Mouse (Mus musculus) urinary bladder, adult 2 months (tissue): ENCODE measurements around the gene Magi1. TPM values are rescaled to one million over a fixed set of nuclear protein-coding genes. Genes with fewer than 3 reads are reported as not detected.

Experiments
- DNase-seq: peaks from one replicate; pipeline ENCODE4 v3.0.0; 2022; ENCODE audit warnings: low spot score
- polyA plus RNA-seq: library from polyadenylated mRNA; depleted of rRNA; stranded (reverse); fragments of >200 nt; gene quantifications from 2 replicates; pipeline ENCODE4 v1.2.3, GENCODE M21; 2012

The Magi1 gene
- polyA plus RNA-seq, 1 experiment: 9.6 TPM

DNA sequence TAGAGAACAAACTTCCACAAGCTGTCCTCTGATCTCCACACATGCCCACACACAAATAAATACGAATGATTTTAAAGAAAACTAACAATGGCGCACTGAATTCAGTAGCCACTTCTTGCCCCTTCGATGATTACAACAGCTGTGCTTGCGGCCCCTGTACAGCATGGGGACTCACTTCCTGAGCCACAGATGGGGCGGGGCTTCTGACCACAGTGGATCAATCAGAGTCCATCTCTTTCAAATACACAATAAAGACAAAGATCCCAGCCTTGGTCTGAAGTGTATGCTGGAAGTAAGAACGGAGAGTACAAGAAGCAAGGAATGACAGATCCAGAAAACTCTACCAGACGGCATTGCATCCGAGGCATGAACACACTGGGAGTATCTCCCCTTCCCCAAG lies 120.8 kb downstream of the Magi1 start:
- DNase-seq: no peak

DNA sequence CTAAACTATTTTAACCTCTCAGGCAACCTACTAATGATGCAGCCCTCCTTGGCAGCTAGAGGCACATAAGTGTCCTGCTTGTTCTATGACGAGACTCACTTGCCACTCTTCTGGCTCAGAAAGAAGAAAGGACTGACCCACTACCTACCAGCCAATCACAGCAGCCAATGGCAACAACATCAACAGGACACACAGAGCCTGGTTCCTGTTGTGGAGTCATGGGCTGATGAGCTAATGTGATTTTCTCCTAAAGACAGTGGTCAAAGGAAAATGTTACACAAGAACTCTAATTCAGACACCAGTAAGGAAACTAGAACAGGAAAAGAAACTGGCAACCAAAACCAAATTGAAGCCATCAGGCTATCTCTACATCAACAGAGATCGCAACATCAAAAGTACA lies 124.5 kb downstream of the Magi1 start:
- no peak for DNase-seq

DNA sequence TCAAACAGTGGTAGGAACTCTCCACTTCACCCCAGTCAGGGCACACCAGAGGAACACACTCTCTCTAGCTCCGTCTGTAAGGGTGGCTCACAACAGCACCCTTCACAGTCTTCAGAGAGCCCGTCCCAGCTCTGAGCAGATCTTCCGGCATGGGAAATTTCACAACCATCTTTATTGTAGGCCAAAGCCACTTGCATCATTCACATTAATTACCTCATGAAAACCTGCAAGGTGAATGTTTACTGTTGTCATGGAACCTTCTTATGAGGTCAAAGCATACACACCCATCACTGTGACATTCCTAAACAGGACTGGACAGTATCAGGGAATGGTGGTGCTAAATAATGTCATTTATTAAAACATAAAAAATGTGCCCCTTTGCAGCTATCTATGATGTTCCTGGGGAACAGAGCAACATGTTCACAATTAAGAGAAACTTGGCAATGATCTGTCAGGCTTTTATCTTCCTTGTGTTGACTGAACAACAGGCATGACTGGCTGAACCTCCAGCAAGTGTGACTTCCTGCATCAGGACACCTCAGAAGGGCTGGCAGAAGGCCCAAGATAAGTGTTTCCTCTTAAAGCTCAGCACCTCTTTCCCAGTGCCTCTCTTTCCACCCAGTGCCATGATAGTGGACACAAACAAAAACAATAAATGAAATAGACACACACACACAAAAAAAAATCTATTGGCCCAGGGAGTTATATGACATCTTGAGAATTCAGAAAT lies 125.4 kb downstream of the Magi1 start:
- DNase-seq: no peak

DNA sequence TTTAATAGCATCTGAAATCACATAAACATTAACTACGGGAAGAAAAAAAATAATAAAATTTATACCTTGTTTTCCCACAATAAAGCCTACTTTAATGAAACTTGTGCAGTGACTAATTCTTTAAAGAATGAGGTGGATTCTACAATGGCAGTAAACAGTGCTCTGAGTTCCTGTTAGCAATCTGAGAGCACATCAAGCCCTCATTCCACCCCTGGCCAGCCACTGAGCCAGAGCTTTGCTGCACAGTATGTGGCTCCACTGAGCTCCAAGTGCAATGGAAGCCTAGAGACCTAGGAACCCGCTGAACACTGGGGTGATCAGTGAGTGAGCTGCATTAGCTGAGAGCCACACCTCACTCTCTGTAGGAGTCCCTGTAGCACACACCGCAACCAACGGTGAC lies 127.7 kb downstream of the Magi1 start:
- no peak for DNase-seq

DNA sequence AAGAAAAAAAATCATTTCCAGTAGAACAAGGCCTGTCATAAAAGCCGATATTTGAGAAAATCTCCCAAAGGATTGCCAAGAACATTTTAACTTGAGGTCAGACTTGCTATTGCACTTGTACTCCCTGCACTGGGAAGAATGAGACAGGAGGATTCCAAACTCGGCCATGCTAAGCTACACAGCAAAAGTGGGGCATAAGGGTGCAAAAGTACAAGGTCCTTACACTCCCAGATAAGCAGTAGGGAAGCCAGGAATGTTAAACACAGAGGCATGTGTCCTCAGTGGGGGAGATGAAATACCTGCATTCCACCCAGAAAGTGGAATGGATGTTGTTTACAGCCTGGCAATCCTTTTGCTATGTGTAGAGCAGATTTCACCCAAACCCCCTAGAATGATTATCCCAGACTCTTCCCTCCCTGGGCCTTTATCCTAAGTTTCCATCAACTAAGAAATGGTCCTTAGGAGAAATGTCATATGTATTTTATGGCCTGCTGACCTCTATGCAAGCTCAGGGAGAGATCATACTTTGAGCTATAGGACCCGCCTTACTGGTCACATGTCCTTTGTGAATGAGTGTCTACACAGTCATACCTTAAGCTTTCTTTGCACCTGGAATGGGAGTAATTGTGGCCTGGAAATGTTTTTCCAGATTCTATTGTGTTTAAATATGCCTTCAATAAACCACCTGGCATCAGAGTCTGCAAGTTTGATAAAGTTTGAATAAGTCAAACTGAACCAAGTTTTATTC lies 128.7 kb downstream of the Magi1 start:
- DNase-seq: no peak

DNA sequence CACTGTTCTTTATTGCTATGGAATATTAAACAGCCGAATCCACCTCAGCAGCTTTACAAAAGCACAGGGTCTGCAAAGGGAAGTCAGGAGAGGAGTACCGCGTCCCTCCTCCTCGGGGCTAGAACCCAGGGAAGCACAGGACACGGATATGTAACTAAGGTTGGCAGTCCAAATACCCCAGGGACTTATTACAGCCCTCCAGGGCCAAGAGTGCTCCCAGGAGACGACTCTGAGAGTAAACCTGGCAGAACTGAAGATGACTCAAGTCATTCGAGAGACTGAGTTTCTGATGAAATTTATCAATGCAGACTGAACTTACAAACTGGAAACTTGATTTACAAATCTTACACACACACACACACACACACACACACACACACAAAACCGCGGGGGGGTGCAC lies 130.8 kb downstream of the Magi1 start:
- no peak for DNase-seq

DNA sequence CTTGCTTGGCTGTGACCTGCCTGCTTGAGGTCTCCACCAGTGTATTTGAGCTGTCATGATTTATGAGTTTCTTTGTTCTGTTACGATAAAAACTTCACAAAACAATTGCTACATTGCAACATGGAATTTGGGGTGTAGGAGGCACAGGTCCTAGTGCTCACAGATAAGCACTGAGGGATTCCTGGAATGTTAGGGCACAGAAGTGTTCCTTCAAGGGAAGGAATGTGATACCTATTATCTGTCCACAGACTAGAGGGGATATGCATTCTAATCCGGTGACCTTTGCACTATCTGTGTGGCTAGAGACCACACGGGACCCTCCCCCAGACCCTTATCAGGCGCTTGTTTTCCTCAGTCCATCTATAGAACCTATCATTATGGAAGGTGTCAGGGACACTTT lies 132.8 kb downstream of the Magi1 start:
- no peak for DNase-seq

DNA sequence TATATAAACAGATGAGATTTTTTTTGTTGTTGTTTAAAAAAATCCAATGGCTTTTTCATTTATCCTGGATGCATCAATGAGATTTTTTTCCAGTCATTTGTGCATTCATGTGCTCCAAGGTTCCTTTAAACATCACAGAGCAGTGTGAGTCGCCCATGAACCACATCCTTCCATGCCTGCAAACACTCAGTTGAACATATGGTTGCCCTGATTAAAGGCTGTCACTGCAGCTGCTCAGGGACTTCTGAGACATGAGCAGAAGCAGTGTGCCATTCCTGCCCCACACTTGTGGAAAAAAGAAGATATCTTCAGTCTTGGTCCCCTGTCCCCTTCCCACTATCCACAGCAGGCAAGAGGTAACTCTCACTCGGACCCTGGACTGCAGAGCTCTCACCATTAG lies 133.9 kb downstream of the Magi1 start:
- DNase-seq: no peak

DNA sequence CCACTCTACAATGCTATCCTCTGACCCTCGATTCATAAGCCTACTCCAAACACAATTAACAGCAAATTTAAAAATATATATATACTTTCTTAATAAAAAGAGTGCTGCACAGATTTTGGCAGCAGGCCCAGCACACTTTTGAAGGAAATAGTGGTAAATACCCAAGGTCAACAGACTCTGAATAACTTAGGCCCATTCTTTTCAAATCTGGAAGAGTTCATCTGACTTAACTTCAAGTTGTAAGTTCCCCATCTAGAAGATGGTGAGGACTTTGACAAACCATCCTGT lies 137.6 kb downstream of the Magi1 start:
- no peak for DNase-seq

DNA sequence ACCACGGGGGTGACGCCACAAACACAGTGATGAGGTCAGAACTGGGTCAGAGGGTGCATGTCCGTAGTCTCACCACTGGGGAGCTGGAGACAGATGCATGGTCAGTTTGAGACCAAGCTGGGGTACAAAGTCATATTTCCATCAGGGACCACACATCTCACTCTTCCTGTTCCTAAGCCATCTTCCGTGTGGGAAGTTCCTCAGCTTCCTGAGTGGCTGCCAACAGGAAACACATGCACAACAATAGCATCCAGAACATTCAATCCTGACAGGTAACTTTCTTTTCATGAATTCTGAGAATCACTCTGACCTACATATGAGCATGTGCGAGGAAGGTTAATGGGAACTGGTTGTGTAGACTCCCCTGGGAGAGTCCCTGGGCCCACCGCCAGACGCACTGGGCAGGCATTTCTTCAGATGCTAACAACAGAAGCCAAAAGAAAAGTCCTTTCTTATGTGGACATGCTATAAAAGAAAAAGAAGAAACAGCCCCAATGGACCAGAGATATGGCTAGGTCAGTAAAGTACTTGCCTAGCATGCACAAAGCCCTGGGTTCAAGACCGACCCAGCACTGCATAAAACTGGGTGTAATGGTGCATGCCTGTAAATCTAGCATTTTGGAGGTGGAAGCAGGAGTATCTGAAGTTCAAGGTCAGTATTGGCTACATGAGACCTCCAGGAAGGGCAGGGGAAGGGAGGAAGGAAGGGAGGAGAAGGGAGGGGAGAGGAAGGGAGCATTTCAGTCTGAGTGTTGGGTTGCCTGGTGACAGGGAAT lies 138.1 kb downstream of the Magi1 start:
- no peak for DNase-seq

DNA sequence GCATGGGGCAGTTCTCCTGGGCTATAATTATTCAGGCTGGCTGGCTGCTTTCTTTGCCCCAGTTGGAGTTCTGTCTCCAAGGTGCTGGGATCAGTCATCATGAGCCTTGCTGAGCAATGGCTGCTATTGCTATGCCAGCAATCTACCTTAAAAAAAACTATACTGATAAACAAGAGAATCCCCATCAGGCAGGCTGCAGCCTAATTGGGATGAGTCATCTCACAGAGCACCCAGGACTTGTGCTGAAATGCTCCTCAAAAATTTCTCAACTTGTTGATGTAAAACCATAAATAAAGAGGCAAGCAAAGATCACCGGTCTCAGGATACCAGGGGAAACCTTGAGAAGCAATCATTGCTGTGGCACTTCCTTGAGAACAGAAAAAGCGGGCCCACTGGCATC lies 141.2 kb downstream of the Magi1 start:
- DNase-seq: no peak

DNA sequence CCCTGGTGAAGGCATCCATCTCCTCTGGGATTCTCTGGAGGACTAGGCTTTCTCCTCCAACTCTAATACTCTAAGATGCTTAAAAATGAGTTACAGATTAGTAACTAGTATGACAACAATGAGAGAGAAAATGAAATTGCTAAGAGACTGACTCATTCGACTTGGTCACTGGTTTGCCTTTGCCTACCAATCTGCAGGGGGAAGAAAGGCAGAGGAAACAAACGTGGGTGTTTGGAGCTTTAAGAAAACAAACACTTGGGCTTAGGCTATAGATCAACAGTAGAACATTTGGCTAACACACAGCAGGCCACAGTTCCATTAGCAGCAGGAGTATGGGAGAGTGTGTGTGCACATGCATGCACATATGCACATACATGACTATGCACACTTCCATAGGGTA lies 142.2 kb downstream of the Magi1 start:
- no peak for DNase-seq

DNA sequence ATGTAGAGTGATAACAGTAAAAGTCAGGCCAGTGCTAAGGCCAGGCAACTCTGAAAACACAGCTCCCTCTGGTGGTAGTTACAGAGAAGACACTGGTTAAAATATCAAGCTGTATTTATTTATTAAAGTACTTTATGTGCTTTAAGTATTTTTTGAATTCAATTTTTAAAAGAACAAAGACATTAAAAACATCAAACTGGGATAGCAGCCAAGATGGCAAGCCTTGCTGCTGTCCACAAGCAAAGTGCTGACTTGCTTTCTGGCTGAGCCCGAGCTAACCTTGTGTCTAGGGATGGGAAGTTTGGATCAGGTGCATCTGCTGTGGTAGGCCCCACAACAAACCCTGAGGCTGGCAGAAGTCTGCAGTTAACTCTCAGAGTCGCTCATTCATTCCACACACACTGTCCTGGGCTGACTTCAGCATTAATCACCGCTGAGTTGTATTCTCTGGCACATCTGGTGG lies 143.7 kb downstream of the Magi1 start:
- no peak for DNase-seq

DNA sequence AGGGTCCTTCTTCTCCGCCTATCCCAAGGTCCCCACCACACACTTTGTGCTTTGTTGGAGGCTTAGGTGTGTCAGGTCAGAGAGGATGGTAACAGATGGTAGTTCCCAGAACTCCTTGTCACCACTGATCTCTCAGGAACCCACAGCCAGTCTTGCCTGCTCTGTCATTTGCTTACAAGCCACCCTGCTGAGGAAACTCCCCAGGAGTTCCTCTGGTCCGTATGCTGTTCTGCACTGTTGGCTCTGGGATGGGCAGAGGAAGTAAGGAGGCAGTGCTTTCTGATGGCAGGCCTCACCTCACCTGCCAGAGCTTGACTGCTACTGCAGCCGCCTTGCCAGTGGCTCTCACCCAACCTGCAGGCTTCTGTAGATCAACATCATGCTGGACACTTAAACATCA lies 147.0 kb downstream of the Magi1 start:
- DNase-seq: no peak

DNA sequence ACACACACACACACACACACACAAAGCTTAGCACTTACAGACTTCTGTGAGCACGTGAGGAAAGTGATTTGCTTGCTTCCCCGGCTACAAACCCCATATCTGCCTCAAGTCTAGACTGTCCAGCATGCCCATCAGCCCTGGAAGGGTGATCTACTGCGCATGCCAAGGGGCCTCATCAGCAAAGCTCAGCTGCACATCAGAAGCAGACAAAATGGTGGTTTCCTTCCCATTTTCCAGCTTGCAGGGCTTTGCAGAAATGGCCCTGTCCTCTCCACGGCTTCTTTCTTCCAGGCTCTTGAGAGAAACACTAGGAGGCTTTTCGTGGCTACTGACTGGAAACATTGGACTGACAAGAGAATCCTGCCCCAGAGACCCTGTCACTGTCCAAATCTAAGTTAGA lies 149.6 kb downstream of the Magi1 start:
- DNase-seq: no peak

DNA sequence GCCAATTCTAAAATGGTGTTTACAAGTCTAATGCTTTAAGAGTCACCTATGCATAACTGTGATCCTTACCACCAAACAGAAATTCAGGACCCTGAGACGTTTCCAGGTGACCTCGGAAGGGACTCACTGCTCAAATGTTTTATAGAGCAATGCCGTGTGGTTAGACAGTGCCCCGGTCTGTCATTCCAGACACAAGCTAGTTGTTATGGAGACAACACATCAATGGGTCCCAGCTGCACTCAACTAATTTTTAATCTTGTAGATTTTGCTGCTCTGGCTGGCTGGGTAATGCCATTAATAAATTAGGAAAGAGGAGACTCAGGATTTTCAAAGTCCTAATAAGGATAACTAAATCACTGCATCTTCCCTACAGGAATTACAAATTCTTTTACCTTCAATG lies 151.7 kb downstream of the Magi1 start:
- DNase-seq: no peak

DNA sequence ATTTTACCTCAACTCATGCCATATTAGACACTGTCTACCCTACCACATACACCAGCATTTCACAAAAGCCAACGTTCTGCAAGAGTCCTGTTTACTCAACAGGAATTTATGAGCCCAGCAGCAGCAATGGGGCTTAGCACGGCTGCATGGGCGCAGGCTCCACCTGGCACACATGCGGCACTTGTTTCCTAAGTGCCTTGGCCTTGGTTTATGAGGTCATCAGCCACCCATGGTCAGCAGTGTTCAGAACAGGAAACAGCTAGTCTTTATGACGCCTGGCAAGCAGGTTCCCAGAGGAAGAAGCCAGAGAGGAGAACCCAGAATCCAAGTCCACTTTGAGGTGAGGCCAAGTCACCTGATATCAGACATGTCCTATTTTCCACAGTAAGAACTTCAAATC lies 153.3 kb downstream of the Magi1 start:
- DNase-seq: no peak

DNA sequence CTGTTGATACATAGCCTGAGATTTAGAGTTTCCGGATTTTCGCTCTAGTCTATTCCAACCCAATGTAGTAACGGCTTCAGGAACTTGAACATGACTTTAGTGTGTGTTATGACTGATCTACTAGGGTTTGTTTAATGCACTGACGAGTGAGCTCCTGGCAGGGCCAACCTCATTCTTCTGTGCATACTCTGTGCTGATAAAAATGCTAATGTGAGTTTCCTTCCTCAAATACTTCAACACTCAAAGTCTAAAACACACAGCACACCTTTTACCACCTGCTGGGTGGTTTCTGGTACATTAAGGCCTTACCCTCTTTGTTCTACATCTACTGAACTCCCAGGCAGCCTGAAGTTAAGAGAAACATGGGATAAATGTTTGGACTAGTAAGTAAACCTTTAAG lies 157.0 kb downstream of the Magi1 start:
- DNase-seq: no peak

DNA sequence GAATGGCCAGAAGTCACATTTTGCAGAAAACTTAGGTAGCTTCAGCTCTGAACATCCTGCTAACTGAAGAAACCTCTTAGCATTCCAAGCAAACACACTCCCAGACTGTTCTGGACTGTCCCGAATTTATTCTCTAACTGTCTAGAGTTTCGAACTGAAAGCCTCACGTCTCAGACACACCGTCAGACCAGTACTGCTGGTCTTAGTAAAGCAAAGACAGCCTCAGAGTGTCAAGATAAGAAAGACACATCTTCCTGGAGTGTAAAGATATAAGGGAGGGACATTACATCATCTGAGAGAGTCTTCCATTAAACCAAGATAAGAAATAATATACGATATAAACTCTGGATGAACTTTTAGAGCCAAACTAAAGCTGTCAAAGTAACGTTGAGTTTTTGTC lies 158.6 kb downstream of the Magi1 start:
- DNase-seq: no peak

DNA sequence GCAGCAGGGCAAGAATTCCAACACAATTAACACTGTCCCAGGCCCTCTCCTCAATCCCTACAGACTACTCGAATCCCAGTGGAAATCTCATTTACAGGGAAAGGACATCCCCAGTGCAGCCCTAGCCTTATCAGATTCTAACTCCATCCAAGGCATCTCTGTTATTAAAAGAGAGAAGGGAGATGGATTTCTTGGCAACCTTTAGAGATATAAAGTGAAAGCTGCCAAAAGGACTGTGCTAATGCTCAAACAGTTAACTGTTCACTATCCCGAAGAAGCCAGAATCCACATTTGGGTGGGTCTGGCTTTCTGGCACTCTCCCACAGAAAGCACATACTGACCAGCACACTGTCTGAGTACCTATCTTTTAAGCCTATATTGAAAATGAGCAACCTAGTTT lies 159.4 kb downstream of the Magi1 start:
- no peak for DNase-seq

DNA sequence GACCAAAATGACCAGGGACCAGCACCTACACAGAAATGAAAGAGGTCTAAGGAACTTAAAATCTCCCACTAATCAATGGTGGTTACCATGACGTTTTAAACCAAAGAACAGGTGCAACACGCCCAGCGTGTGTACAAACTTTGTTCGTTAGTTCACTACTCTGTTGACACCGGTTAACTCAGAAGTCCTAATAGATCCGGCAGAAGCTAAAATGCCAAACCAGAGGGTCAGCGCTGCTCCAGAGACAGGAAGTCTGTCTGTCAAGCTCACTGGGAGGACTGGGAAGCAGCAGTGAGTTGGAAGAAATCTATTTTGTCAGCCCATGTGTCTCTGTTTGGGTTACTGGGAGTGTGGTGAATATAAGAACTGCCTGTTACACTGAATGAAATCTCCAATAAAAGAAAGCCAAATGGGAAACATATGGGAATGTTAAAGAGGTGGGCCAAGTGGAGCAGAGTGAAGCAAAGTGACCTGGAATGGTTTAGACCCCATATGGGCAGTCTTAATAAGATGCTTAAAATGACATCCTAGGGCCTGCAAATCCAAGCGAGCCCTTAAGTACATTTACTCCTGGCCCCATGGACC lies 161.1 kb downstream of the Magi1 start:
- no peak for DNase-seq

DNA sequence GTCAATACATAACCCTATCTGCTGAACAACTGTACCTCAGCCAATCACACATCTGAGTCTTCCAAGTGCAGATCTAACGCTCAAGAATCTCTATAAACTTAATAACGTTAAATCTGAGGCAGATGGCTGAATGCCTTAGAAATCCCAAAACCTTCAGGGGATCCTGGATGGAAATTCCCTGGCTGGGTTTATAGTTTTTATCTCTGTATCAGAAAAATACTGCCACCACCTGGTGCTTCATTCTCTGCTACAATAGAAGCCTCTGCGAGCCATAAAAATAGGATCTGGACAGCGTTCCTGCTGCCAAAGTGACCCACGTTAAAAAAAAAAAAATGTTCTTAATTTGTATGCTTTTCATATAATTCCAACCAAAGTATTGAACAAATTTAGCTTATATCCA lies 162.2 kb downstream of the Magi1 start:
- DNase-seq: no peak
